Mouse (Mus musculus) liver, embryonic 11.5 days (tissue): ENCODE results near the gene Ntrk2. TPM values are rescaled to one million over a fixed set of nuclear protein-coding genes. Genes with fewer than 3 reads are reported as not detected.

Source experiments
- ATAC-seq: fragments of 200-750 bp; cut with Nextera tagmentation; replicated peaks from 2 replicates; pipeline ENCODE4 v1.8.0; 2017; ENCODE audit warnings: moderate number of reproducible peaks, mild to moderate bottlenecking, moderate TSS enrichment, moderate library complexity; ENCODE audit not compliant: low FRiP score
- DNase-seq: peaks from one replicate; pipeline ENCODE4 v3.0.0-alpha.2; 2017; ENCODE audit warnings: low spot score
- H3K27ac ChIP-seq: fragments of 300-500 bp; sonication (generic); 2 replicates; pipeline ENCODE4 v1.5.1; 2014; ENCODE audit warnings: mild to moderate bottlenecking, low read depth, low read length, control low read depth
- H3K27me3 ChIP-seq: fragments of 300-500 bp; sonication (generic); replicated peaks from 2 replicates; pipeline ENCODE4 v1.6.1; 2014; ENCODE audit warnings: low read length, mixed read lengths; ENCODE audit not compliant: control insufficient read depth, insufficient read depth
- H3K36me3 ChIP-seq: fragments of 300-500 bp; sonication (generic); 2 replicates; pipeline ENCODE4 v1.6.1; 2014; ENCODE audit warnings: mild to moderate bottlenecking, low read length, moderate library complexity, mixed read lengths; ENCODE audit not compliant: control insufficient read depth, insufficient read depth
- H3K4me1 ChIP-seq: fragments of 300-500 bp; sonication (generic); replicated peaks from 2 replicates; pipeline ENCODE4 v1.6.1; 2014; ENCODE audit warnings: low read length, mixed read lengths; ENCODE audit not compliant: control insufficient read depth, insufficient read depth
- H3K4me2 ChIP-seq: fragments of 300-500 bp; sonication (generic); 2 replicates; pipeline ENCODE4 v1.6.1; 2014; ENCODE audit warnings: mild to moderate bottlenecking, control low read depth, moderate library complexity
- H3K4me3 ChIP-seq: fragments of 300-500 bp; sonication (generic); 2 replicates; pipeline ENCODE4 v1.5.1; 2014; ENCODE audit warnings: low read depth, low read length, control low read depth
- H3K9ac ChIP-seq: fragments of 300-500 bp; sonication (generic); 2 replicates; pipeline ENCODE4 v1.6.1; 2014; ENCODE audit warnings: low read depth, low read length, control low read depth
- H3K9me3 ChIP-seq: fragments of 300-500 bp; sonication (generic); 2 replicates; pipeline ENCODE4 v1.6.1; 2016; ENCODE audit warnings: low read length, inconsistent platforms, mixed read lengths; ENCODE audit not compliant: control insufficient read depth
- WGBS: fragments of 180-500 bp; shearing (Covaris S2); extraction: QIAGEN DNeasy Blood & Tissue Kit; methylation state at CpG from one replicate; pipeline ENCODE4 v1.1.7; 2014; 5-methylcytosine and 5-hydroxymethylcytosine counted together
- polyA plus RNA-seq: library from polyadenylated mRNA; unstranded; fragments of >200 nt; fragmentation: Nextera tagmentation; extraction: Ambion mirVana; gene quantifications from 2 replicates; pipeline ENCODE4 v1.2.1, GENCODE M21; 2014

Ntrk2 gene
- polyA plus RNA-seq, 1 experiment from 2014 or later = 1.9 TPM

DNA sequence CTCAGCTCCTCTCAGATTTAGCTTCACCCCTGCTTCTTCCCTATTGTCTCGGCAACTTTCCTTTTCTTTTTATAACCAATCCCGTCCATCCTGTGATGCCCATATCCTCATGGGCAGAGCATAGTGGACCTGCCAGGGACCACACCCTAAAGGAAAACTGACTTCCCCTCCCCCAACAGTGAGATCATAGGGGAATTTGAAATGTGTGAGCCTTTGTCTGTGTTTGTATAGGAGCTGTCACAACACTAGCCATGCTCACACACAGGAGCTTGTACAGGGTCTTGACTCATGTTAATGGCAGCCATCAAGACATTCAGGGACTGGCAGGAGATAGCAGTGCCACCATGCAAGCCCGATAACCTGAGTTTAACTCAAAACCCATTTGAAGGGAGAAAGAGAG is 118.1 kb downstream of the Ntrk2 start:
- Histone ChIP-seq H3K36me3 (no peaks in the 10 kb centered on the region), H3K4me2 (no peak overlapping the region), H3K27me3 (no peaks in the 10 kb centered on the region), H3K27ac (no peak overlapping the region), H3K9me3 (no peaks in the 10 kb centered on the region), H3K4me3 (no peak overlapping the region), H3K9ac (no peak overlapping the region), H3K4me1 (no peaks in the 10 kb centered on the region)
- no peak for ATAC-seq
- no peak for DNase-seq
- WGBS = 78% methylated on average over 3 of the region's 3 CpGs

DNA sequence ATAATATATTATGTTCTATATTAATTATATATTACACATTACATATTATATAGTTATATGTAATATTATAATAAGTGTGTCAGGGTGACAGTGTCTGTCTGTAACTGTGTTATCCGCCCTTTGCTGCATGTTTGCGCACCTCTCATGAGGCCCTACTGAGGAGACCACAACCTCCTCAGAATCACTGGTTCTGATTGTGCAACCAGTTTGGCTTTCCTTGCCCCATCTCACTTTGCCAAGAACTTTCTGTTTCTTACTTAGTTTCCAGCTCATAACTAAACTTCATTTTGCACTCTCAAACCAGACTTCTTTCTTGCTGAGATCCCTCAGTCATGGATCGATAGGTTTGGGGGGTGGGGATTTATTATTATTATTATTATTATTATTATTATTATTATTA is 120.8 kb downstream of the Ntrk2 start:
- Histone ChIP-seq H3K4me3 (no peak overlapping the region), H3K4me2 (no peak overlapping the region), H3K27ac (no peak overlapping the region), H3K36me3 (no peaks in the 10 kb centered on the region), H3K27me3 (no peaks in the 10 kb centered on the region), H3K4me1 (no peaks in the 10 kb centered on the region), H3K9me3 (no peaks in the 10 kb centered on the region), H3K9ac (no peak overlapping the region)
- ATAC-seq (no peak), DNase-seq (no peak)
- 84% methylated on average over 3 of the region's 3 CpGs for WGBS

DNA sequence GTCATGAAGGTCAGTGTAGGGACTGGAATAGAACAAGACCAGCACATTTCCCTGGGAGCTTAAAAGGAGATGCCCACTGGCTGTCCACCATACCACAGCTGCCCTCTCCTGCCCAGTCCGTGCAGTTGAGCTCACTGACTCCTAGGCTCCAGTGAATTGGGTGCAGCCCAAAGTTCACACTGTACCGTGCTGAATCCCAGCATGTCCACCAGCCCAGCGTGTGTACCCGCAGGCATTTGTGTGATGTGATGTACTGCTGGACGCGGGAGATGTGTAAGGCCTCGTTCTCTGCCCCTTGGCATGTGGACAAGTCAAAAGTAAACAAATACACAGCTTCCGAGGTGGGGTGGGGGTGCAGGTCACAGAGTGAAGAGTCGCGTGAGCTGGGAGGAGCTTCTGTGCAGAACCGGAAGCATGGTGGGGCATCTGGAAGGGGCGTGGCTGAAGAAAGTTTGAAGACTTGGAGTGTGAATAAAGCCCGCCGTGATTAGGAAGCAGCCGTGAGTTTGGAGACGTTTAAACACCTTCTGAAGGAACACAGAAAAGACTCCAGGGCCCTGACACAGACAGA is 121.4 kb downstream of the Ntrk2 start:
- H3K4me3 ChIP-seq = no peak overlapping the region
- no peaks in the 10 kb centered on the region for H3K36me3 ChIP-seq
- 73% methylated on average over 16 of the region's 16 CpGs for WGBS
- H3K27me3 ChIP-seq = no peaks in the 10 kb centered on the region
- DNase-seq (no peak), ATAC-seq (no peak)
- no peaks in the 10 kb centered on the region for H3K4me1 ChIP-seq
- no peak overlapping the region for H3K9ac ChIP-seq
- no peaks in the 10 kb centered on the region for H3K9me3 ChIP-seq
- H3K4me2 ChIP-seq = no peak overlapping the region
- H3K27ac ChIP-seq = no peak overlapping the region

DNA sequence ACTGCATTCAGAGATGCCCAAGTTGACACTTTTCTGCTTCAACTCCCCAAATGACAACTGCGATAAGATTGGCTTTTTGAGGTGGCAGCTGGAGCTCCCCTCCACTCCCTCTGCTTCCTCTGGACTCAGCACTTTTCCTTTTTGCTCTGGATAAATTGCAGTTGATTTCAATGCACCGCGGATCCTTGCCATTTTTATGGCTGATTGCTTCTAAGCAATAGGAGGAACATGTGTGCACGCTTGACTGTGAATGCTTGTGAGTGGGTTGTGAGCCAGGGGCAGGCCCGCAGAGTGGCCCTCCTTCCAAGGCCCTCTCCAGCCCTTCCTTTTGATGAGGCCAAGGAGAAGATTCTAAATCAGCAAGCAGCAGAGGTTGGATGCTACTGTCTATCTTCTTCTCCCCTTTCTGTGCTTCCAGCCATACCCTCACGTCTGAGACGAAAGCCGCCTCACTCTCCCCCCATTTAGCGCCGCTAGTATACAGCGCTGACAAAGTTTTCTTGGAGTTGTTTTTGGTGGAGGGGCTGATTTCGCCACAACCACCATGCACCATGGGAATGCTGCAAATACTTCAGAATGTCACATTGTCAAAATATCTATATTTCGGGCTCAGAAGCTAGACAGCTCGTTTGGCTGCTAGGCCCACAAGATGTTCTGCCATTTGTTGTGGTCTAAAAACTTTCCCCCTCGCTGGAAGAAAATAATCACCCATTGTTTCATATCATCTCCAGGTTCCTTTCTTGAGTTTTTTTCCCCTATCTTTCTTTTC is 122.5 kb downstream of the Ntrk2 start:
- H3K9ac ChIP-seq = no peak overlapping the region
- no peak overlapping the region for H3K4me2 ChIP-seq
- no peaks in the 10 kb centered on the region for H3K27me3 ChIP-seq
- H3K4me1 ChIP-seq = no peaks in the 10 kb centered on the region
- 87% methylated on average over 15 of the region's 15 CpGs for whole genome bisulfite sequencing
- H3K36me3 ChIP-seq = no peaks in the 10 kb centered on the region
- no peak overlapping the region for H3K27ac ChIP-seq
- no peaks in the 10 kb centered on the region for H3K9me3 ChIP-seq
- no peak for DNase-seq
- ATAC-seq = no peak
- H3K4me3 ChIP-seq = no peak overlapping the region

DNA sequence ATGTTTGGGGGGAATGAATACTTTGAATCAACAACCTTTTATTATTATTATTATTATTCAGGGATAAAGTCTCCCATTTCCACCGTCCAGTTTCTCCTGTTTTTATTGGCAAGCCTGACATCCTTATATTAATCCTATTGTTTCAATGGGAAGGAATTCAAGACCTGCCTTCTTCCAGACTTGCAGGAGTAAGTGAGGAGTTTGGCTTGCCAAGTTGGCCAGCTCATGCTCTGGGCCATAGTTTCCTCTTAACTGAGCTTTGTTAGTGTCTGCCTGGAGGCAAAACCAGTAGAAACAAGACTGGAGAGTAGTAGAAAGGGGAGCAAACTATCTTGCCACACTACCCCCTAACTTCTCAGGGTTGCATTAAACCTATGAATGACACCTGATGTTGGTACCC is 123.8 kb downstream of the Ntrk2 start:
- H3K4me3 ChIP-seq = no peak overlapping the region
- ATAC-seq = no peak
- no peak for DNase-seq
- no peak overlapping the region for H3K9ac ChIP-seq
- no peaks in the 10 kb centered on the region for H3K27me3 ChIP-seq
- no peak overlapping the region for H3K27ac ChIP-seq
- WGBS = 89% methylated on average over 1 of the region's 1 CpGs
- no peaks in the 10 kb centered on the region for H3K4me1 ChIP-seq
- no peaks in the 10 kb centered on the region for H3K36me3 ChIP-seq
- no peak overlapping the region for H3K4me2 ChIP-seq
- no peaks in the 10 kb centered on the region for H3K9me3 ChIP-seq

DNA sequence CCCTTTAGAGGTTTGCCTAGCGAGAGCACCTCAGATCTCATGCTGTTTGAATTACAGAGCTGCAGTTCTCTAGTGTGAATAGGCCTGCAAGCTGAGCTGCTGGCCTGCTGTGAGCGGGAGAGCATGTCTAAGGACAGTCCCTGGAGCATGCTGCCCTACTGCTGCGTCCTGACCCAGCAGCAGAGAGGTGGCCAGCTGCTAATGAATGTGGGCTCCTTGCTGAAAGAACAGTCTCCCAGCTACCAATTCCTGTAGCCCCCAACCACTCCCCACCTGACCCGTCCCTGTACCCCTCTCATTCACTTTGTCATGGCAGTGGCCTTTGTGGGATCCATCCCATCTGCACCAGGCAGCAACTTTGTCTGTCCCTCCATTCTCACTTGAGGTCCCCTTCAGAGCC is 126.8 kb downstream of the Ntrk2 start:
- Histone ChIP-seq H3K4me2 (no peak overlapping the region), H3K9ac (no peak overlapping the region), H3K27me3 (no peaks in the 10 kb centered on the region), H3K9me3 (no peaks in the 10 kb centered on the region), H3K27ac (no peak overlapping the region), H3K4me1 (no peaks in the 10 kb centered on the region), H3K4me3 (no peak overlapping the region), H3K36me3 (no peaks in the 10 kb centered on the region)
- no peak for ATAC-seq
- DNase-seq = no peak
- 36% methylated on average over 4 of the region's 4 CpGs for WGBS

DNA sequence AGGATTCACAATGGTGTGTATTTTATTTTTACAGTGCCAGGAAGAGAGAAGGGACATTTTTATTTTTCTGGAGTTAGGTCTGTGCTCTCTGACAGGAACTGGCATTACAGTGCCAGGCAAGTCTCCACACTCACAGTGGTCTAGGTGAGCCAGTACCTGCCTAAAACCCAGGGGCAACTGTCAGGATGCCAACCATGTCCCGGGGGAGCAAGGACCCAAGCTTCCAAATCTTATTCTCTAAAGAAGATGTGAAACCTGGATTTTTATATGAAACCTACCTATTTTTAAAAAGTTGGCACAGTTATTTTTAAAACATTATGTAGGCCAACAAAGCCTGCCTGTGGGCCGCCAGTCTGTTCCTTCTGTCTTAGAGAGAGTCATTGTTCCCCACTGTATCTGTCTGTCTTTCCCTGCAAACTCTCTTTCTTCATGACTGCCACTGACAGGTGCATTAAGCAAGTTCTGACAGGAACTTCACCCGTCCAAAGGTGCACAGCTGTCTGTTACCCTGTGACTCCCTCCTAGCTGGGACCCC is 128.3 kb downstream of the Ntrk2 start:
- Histone ChIP-seq H3K36me3 (no peaks in the 10 kb centered on the region), H3K9ac (no peak overlapping the region), H3K27ac (no peak overlapping the region), H3K4me3 (no peak overlapping the region), H3K9me3 (no peaks in the 10 kb centered on the region), H3K4me2 (no peak overlapping the region), H3K27me3 (no peaks in the 10 kb centered on the region), H3K4me1 (no peaks in the 10 kb centered on the region)
- ATAC-seq (no peak), DNase-seq (no peak)
- 64% methylated on average over 3 of the region's 3 CpGs for WGBS

DNA sequence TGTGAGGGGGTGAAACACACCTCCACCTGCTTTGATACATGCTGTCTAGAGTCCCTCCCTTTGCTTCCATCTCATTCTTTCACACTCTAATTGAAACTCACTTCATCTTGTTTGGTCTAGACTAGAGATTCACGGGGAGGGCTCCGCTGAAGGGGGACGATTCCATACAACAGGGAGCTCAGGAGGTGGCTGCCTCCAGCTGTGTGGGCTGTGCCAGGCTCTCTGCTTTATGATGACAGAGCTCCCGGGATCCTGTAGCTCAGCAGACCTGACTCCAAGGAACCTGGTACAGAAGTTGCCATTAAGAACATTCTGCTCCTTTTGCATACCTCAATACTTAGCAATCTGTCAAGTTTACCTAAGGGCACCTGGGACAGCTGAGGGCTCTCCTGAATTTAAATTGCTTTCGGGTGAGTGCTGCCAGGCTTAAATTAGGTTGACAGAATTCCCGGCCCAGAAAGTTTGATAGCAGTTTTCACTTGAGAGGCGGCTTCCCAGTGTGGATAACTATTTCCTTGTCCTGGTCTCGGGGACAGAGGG is 129.7 kb downstream of the Ntrk2 start:
- Histone ChIP-seq H3K4me1 (no peaks in the 10 kb centered on the region), H3K9me3 (no peaks in the 10 kb centered on the region), H3K36me3 (no peaks in the 10 kb centered on the region), H3K4me3 (no peak overlapping the region), H3K4me2 (no peak overlapping the region), H3K27ac (no peak overlapping the region), H3K9ac (no peak overlapping the region; the same call in 1 of the 2 replicates), H3K27me3 (no peaks in the 10 kb centered on the region)
- ATAC-seq (no peak), DNase-seq (no peak)
- 24% methylated on average over 8 of the region's 8 CpGs for WGBS

DNA sequence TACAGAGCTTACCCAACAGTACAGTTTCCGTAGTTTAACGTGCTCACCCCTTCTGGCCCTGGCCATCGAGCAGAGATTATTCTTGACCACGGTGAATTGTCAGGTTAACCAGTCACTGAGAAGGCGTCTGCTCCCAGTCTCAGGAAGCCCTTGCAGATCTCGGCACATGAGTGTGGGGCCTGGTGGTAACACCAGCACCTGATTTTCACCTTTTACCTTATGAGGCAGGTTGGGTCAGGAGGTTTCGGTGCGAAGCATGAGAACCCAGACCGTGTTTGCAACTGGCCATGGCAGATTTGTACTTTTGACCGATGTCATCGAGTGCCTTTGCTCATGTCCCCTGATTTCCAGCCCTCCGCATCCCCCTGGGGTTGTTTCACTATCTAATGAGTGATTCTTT is 131.5 kb downstream of the Ntrk2 start:
- no peak overlapping the region for H3K9ac ChIP-seq
- no peaks in the 10 kb centered on the region for H3K27me3 ChIP-seq
- no peak overlapping the region for H3K4me3 ChIP-seq
- no peaks in the 10 kb centered on the region for H3K36me3 ChIP-seq
- no peak overlapping the region for H3K27ac ChIP-seq
- WGBS = 90% methylated on average over 12 of the region's 12 CpGs
- H3K9me3 ChIP-seq = no peaks in the 10 kb centered on the region
- no peak overlapping the region for H3K4me2 ChIP-seq
- H3K4me1 ChIP-seq = no peaks in the 10 kb centered on the region
- no peak for DNase-seq
- no peak for ATAC-seq
